Mouse (Mus musculus) erythroblast, embryonic 14.5 days (primary cell): ENCODE measurements around the gene Apbb2. TPM values are rescaled to one million over a fixed set of nuclear protein-coding genes. Genes with fewer than 3 reads are reported as not detected.

Source experiments
- H3K27me3 ChIP-seq: 2 replicates; pipeline ENCODE4 v1.6.1; 2012; ENCODE audit warnings: inconsistent platforms; ENCODE audit not compliant: control insufficient read depth
- H3K36me3 ChIP-seq: 2 replicates; pipeline ENCODE4 v1.6.1; 2012; ENCODE audit warnings: mild to moderate bottlenecking, inconsistent platforms; ENCODE audit not compliant: control insufficient read depth
- H3K4me1 ChIP-seq: 2 replicates; pipeline ENCODE4 v1.6.1; 2012; ENCODE audit warnings: inconsistent platforms; ENCODE audit not compliant: control insufficient read depth
- H3K4me3 ChIP-seq: replicated peaks from 2 replicates; pipeline ENCODE3; 2012; ENCODE audit warnings: moderate library complexity, mild to moderate bottlenecking, inconsistent platforms
- H3K9me3 ChIP-seq: 2 replicates; pipeline ENCODE4 v1.6.1; 2012; ENCODE audit warnings: low read length, inconsistent platforms, mixed read lengths; ENCODE audit not compliant: control insufficient read depth
- GATA1 ChIP-seq: IDR thresholded peaks from 2 replicates; pipeline ENCODE4 v1.6.1; 2012; ENCODE audit warnings: low read length, inconsistent platforms, mixed read lengths
- TAL1 ChIP-seq: IDR thresholded peaks from 3 replicates; pipeline ENCODE4 v1.6.1; 2012; ENCODE audit warnings: low read length, inconsistent platforms, mixed read lengths
- polyA plus RNA-seq: library from polyadenylated mRNA; stranded (reverse); fragments of >175 nt; gene quantifications from 2 replicates; pipeline ENCODE4 v1.2.3, GENCODE M21; 2012

The Apbb2 gene
- polyA plus RNA-seq, 1 experiment, result 0.06 TPM

DNA sequence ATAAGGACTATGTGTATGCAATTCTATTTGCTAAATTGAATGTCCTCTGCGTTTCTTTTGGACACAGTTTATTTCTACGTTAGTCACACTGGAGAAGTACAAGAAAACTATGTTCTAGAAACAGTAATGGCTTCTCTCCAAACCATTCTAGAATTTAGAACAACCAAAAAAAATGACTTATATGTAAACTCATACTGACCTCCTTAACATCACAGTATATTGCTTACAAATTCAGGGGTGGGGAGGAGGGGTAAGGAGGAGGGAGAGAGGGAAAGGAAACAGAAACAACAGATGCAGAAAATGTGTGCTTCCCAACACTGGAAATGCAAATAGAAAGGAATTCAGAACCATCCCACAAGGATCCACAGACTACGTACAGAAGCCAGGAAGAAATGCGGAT lies 11.4 kb downstream of the Apbb2 start:
- TF ChIP-seq TAL1 (no peak), GATA1 (no peak)
- Histone ChIP-seq H3K36me3 (no peaks in the 10 kb centered on the region), H3K27me3 (no peaks in the 10 kb centered on the region), H3K9me3 (no peaks in the 10 kb centered on the region), H3K4me3 (no peak overlapping the region), H3K4me1 (no peaks in the 10 kb centered on the region)

- H3K4me3 ChIP-seq, result no peak overlapping the region
- no peaks in the 10 kb centered on the region for H3K27me3 ChIP-seq
- no peak for TF ChIP-seq TAL1
- TF ChIP-seq GATA1, result no peak
- H3K4me1 ChIP-seq, result no peaks in the 10 kb centered on the region
- H3K36me3 ChIP-seq, result no peaks in the 10 kb centered on the region
- H3K9me3 ChIP-seq, result no peaks in the 10 kb centered on the region
Measured at GRCm38 (mm10) chr5:66605636-66606035, 12.9 kb downstream of the Apbb2 start.

GRCm38 (mm10) chr5:66604423-66604822 lies 14.2 kb downstream of the Apbb2 start:
- TF ChIP-seq TAL1 (no peak), GATA1 (no peak)
- Histone ChIP-seq H3K4me1 (no peaks in the 10 kb centered on the region), H3K36me3 (no peaks in the 10 kb centered on the region), H3K9me3 (no peaks in the 10 kb centered on the region), H3K27me3 (no peaks in the 10 kb centered on the region), H3K4me3 (no peak overlapping the region)

GRCm38 (mm10) chr5:66603746-66604145 lies 14.8 kb downstream of the Apbb2 start:
- no peaks in the 10 kb centered on the region for H3K27me3 ChIP-seq
- H3K36me3 ChIP-seq, result no peaks in the 10 kb centered on the region
- H3K4me3 ChIP-seq, result no peak overlapping the region
- TF ChIP-seq GATA1 (no peak), TAL1 (no peak)
- no peaks in the 10 kb centered on the region for H3K9me3 ChIP-seq
- no peaks in the 10 kb centered on the region for H3K4me1 ChIP-seq

DNA sequence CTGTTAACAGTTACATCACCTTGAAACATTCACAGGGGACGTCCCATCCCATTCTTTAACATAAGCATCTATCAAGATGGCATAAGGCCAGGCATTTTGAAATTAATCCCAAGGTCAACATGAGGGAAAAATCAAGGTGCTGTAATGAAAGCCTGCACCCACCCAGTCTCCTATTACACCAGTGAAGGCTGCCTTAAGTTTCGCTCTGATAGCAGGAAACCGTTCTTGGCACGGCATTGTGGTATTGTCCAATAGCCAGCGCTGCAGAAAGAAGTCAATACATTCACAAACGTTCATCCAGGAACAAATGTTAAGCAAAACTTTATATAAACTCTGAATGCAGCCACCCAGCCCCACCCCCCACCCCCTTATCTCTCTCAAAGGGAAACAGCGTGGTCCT lies 15.4 kb downstream of the Apbb2 start:
- TF ChIP-seq TAL1 (no peak), GATA1 (no peak)
- H3K9me3 ChIP-seq, result no peaks in the 10 kb centered on the region
- H3K36me3 ChIP-seq, result no peaks in the 10 kb centered on the region
- no peaks in the 10 kb centered on the region for H3K4me1 ChIP-seq
- H3K27me3 ChIP-seq, result no peaks in the 10 kb centered on the region
- no peak overlapping the region for H3K4me3 ChIP-seq

DNA sequence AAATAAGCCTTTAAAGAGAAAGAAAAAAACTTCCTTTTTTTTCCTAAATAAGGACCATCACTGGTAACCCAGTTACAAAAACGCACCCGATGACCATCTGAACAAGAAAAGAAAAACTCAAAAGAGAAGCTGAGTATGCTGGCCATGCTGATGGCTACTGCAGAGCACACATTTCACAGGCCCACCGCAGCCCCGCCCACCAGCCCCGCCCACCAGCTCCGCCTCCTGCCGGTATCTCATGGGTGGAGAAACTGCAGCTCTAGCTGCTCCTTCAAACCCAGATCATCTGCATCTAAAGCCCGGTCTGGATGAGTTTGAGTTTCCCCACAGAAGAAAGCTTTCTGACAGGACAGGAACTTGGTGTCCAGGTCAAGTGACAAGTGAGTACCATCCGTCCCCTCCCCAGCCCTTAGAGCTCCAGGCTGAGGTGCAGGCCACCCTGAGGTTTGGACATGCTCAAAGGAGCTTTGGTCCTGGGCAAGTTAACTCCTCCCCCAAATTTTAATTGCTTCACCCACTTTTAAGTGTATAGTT lies 16.2 kb downstream of the Apbb2 start:
- Histone ChIP-seq H3K9me3 (no peaks in the 10 kb centered on the region), H3K27me3 (no peaks in the 10 kb centered on the region), H3K4me1 (no peaks in the 10 kb centered on the region), H3K4me3 (no peak overlapping the region), H3K36me3 (no peaks in the 10 kb centered on the region)
- TF ChIP-seq GATA1, result no peak
- TF ChIP-seq TAL1, result no peak

DNA sequence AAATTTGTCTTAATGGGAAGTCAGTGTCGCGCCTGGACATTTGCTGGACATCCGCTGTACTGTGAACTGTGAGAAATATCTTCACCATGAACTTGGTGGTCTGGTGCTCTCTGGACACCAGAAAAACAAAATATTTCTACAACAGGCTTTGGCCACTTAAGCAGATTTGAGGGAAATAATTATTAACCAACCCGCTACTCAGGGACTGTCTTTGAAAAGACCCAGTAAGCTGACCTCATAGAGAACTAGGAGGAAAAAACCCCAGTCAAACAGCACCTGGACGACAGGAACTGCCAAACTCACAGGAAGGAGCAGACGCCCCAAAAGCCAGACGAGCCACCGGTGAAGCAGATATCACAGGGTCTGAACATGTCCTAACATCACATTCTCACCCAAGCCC lies 18.2 kb downstream of the Apbb2 start:
- no peaks in the 10 kb centered on the region for H3K9me3 ChIP-seq
- H3K4me3 ChIP-seq, result no peak overlapping the region
- no peaks in the 10 kb centered on the region for H3K4me1 ChIP-seq
- H3K36me3 ChIP-seq, result no peaks in the 10 kb centered on the region
- TF ChIP-seq TAL1, result no peak
- TF ChIP-seq GATA1, result no peak
- no peaks in the 10 kb centered on the region for H3K27me3 ChIP-seq

DNA sequence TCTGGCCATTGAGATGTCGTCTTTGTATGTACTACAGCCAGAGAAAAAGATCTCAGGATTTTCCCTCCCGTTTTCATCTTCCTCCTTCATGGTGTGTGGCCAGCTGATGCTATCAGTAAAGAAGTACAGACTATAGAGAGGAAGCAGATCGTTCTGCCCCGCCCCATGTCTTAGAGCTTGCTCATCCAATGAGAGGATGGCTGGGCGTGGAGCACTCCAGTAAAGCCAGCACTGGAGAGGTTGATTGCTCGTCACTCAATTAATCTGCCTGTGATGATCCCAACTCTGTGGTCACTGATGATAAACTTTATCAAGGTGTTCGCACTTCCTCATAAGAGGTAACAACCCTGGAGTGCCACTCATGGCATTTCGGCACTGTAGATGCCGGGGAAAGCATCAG lies 18.7 kb downstream of the Apbb2 start:
- Histone ChIP-seq H3K36me3 (no peaks in the 10 kb centered on the region), H3K4me3 (no peak overlapping the region), H3K9me3 (no peaks in the 10 kb centered on the region), H3K4me1 (no peaks in the 10 kb centered on the region), H3K27me3 (no peaks in the 10 kb centered on the region)
- TF ChIP-seq GATA1 (no peak), TAL1 (no peak)

- H3K27me3 ChIP-seq, result no peaks in the 10 kb centered on the region
- TF ChIP-seq TAL1, result no peak
- TF ChIP-seq GATA1, result no peak
- H3K4me3 ChIP-seq, result no peak overlapping the region
- H3K36me3 ChIP-seq, result no peaks in the 10 kb centered on the region
- no peaks in the 10 kb centered on the region for H3K9me3 ChIP-seq
- H3K4me1 ChIP-seq, result no peaks in the 10 kb centered on the region
Measured at GRCm38 (mm10) chr5:66596296-66596695, 22.3 kb downstream of the Apbb2 start.

GRCm38 (mm10) chr5:66594881-66595280 lies 23.7 kb downstream of the Apbb2 start:
- Histone ChIP-seq H3K27me3 (no peaks in the 10 kb centered on the region), H3K4me1 (no peaks in the 10 kb centered on the region), H3K4me3 (no peak overlapping the region), H3K9me3 (no peaks in the 10 kb centered on the region), H3K36me3 (no peaks in the 10 kb centered on the region)
- TF ChIP-seq GATA1 (no peak), TAL1 (no peak)
